Mouse (Mus musculus) lung, adult 18-20 months (tissue): ENCODE measurements at regions not wholly inside any gene's neighbourhood (a gene's known extent, or its start where the extent isn't known, plus 50 kb on each side); places are given as distances from the start of the nearest gene placed in this dataset.

Experiments
- DNase-seq, 2 experiments: peaks; one replicate each; pipeline ENCODE4 v3.0.0; 2022; ENCODE audit warnings: mixed read lengths in 2 of 2

- no peak for DNase-seq
Observed at GRCm38 (mm10) chr3:157842872-157843271, 82.0 kb downstream of the Cth start.

DNA sequence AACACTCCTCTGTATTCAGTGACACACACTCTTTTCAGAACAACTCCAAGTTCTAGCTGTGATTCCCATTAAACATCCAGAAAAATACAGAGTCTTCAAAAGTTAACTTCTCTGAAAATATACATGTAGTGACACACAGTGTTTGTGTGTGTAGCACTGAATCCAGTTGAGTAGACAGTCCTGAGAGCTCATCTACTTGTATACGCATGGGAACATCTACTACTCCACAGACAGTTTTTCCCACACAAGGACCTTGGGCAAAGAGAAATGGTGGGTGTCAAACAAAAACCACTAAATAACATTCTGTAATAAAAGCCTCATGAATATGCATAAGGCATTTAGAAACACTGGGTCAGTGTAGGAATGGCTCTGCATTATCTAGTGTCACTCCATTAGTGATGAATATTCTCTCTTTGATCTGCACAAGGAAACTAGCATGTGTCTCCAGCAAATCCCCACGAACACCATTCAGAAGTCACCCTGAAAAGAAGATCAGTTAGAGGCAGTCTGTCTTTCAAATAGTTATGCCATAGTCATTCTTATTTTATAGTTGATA lies 83.6 kb downstream of the Cth start:
- DNase-seq, result no peak

DNA sequence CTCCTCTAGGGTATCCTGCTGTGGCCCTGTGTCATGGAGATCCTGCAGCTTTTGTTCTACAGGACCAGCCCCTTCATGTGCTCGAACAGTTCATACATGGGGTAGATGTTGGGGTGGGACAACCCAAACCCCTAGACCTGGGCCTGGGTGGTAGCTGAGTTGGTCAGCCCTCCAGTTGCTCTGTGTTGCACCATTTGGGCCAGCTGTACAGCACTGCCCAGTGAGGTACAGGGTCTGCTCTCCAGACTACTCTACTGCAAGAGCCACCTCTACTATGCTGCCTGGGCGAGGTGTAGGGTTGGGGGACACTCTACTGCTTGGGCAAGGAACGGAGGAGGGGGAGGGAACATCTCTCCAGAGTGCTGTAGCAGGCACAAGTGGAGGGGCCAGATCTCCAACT lies 120.6 kb downstream of the Cth start:
- no peak for DNase-seq

DNA sequence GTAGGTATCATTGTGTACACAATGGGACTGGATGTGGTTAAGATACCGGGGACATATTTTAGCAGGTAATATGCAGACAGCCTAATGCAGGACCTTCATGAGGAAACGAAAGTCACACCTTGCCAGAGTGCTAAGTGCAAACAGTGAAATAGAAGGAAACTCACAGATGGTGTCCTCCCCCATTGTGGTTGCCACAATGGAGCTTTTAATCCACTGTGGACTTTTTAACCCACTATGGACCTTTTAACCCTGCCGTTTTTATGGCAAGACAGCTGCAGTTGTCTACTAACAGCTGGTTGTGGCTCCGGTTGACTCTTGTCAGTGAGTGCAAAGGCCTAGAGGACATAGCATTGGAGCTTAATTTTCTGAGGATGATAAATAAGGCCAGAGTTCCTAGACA lies 121.5 kb downstream of the Cth start:
- DNase-seq, result no peak

DNA sequence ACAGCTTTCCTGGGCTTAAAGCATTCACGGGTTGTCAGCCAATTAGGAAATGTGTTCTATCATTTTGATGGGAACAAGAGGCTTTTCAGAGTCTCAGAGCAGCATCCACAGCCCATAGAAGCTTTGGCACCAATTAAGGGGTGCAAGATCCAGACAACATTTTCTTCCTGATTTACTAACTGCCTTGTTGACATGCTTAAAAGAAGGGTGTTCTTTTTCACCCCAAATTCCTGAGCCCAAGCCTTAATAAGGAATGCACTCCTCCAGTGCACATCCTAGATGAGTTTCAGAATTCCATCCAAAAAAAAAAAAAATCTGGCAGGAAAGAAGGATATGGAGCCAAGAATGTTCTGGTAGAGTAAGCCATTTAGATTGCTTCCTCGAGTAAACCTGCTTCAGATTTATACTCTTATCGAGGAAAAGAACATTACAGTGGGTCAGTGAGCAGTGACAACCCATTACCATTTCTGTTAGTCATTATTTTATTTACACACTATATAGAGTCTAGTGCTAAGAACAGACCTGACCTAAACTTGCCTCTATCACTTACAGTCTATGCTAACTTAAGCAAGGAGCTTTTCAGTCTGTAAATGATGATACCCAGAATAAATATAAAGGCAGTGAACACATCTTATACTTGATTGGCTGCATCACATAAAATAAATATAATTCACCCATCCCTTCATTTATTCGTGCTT lies 137.2 kb downstream of the Cth start:
- DNase-seq, result no peak

DNA sequence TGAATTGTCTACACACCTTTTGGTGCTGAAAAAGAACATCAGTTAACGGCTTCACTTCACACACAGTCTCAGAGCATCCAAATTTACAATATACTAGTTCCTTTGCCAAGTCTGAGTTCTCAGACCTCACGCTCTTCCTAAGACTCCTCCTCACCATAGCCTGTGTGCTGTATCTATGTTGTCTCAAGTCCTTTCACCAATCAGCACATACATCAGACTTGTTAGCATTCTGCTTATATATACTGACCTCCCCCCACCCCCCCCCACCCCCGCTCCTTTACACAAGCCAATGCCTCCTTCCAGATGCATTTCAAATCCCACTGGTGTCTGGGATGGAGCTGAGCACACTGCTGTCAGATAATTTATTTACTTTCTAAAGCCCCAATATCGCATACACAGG lies 143.8 kb downstream of the Cth start:
- no peak for DNase-seq

DNA sequence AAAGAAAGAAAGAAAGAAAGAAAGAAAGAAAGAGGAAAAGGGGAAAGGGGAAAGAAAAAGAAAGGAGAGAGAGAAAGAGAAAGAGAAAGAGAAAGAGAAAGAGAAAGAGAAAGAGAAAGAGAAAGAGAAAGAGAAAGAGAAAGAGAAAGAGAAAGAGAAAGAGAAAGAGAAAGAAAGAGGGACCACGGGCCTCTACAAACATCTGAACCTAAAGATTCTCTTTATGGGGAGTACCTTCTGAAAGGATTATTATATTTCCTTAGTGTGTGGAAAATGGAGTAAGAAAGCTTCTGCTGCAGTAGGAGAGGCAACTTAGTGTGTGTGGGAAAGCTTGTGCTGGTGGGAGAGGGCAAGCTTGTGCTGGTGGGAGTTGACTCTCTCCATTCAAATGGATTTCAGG lies 147.1 kb downstream of the Cth start:
- no peak for DNase-seq

DNA sequence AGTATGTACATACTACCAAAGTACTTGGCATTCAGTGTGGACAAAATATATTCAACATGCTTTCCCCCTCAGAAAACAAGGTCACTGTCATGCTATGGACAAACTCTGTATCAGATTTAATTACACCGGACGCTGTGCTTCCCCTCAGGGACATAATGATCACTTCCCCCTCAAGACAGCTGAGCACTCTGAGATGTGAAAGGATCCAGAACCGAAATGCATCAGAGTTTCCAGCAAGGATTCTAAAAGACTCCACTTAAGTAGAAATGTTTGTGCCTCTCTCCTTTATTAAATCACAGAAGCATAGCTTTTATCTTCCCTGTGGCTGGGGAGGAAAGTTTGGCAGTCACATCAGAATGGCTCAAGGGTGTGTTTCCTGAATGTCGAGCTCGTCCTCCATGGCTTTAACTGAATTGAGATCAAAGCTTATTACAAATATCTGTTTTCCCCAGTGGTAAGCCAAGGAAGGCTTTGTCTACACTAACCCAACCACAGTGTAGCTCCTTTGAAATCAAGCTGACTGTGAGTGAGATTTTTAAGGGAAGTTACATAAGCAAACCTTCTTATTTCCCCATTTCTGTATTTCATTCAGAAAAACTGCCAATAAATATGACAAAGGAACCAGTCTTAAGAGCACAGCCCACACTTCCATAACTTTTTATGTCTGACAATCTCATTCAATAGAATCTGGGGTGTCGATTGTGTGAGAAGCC lies 161.2 kb downstream of the Cth start:
- no peak for DNase-seq

DNA sequence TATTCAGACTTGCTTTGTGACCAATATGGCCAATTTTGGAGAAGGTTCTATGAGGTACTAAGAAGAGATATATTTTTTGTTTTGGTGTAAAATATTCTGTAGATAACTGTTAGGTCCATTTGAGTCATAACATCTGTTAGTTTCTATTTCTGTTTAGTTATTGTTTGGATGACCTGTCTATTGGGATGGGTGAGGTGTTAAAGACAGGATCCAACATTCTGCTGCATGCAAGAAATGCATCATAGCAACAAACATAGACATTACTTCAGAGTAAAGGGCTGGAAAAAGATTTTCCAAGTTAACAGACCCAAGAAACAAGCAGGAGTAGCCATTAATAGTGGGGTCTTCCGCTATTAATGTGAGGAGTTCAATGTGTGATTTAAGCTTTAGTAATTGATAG lies 165.0 kb downstream of the Cth start:
- no peak for DNase-seq

- DNase-seq, result no peak
Observed at GRCm38 (mm10) chr3:157754826-157755225, 170.1 kb downstream of the Cth start.

GRCm38 (mm10) chr3:157750266-157750665 lies 174.6 kb downstream of the Cth start:
- DNase-seq, result no peak

DNA sequence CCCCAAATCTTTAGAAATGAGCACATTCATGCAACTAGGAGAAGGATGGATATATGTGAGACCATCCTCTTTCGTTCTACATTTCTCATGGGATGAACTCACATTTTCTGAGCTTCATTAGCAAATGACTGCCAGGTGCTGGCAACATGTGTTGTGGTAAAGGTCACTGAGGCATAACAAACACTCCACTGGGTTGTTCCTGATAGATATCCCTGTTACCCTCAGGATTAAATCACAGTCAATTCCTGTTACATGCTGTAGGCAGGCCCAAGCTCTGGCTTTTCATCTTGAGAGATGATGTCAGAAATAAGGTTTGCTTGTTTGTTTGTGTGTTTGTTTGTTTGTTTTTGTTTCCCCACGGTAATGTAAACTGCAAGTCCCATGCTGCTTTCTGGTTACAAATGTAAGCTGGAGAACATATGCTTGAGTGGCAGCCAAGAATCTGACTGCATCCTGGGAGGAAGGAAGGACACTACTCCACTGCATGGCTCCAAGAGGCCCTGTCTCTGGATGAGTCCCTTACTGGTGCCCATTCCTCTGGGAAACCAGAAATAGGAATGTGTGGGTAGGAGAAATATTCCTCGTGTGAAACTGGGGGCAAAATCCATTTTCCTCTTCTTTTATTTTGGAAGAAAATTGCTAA lies 176.4 kb downstream of the Cth start:
- DNase-seq, result no peak

DNA sequence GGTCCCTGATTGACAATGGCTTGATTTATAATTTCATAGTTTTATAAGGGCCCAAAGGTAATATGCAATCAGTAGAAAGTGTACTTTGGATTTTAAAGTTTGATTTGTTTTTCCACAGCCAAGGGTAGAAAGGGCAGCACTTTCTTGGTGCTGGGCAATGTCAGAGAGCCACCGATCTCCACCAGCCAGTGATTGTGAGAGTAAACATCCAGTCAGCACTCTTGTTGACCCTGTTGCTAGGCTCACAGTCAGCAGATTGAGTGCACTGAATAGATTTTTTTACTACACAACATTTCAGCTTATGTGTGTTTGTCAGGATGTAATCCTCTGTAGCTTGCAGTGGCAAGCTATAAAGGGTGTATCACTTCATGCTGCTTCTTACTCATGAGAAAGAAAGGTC lies 176.3 kb downstream of the Ptger3 start:
- DNase-seq, result no peak

DNA sequence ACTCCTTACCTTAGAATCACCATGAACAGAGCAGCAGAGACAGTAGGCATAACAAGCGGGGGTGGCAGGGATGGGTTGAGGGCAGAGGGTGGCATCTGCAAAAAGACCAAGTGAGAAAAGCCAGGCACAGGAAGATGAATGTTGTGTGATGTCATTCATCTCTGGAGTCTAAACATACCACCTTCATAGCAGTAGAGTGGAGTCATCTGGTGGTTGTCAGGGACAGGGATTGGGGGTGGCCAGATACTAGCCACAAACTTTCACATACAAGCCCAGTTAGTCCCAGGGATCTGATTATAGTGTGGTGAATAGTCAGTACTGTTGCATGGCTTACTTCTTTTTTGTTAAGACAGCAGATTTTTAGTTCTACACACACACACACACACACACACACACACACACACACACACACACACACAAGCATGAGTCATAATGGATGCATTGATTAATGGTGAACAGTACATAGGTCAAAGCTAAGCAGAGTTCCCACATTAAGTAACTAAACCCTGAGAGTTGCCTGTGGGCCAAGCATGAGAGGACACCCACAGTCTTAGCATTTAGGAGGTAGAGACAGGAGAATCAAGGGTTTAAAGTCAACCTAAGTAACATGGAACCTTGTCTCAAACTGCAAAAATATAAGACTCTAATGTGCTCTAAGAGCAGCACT lies 173.1 kb downstream of the Ptger3 start:
- no peak for DNase-seq

- DNase-seq, result no peak
Observed at GRCm38 (mm10) chr3:157732136-157732940, 165.6 kb downstream of the Ptger3 start.

- DNase-seq, result no peak
Observed at GRCm38 (mm10) chr3:157729711-157730367, 163.1 kb downstream of the Ptger3 start.

- DNase-seq, result no peak
Observed at GRCm38 (mm10) chr3:157724542-157724941, 157.8 kb downstream of the Ptger3 start.

GRCm38 (mm10) chr3:157723184-157723583 lies 156.5 kb downstream of the Ptger3 start:
- no peak for DNase-seq

GRCm38 (mm10) chr3:157717313-157717921 lies 150.7 kb downstream of the Ptger3 start:
- peak; percentile 39 to 47 for DNase-seq

DNA sequence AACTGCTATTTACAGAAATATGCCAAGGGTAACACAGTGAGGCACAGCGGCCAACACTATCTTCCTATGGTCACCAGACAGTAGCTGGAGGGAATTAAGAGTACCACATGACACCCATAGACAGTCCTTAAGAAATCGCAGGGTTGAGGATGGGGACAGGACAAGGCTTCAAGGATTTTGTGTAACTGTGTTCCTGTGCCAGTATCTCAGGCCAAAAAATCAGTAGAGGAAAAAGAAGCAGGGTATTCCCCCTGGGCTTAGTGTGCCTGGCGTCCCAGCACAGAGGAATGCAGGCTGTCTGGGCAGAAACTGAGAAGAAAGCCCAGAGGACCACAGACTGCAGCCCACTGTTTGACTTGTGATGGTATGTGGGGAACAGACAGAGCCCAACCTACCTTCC lies 147.3 kb downstream of the Ptger3 start:
- DNase-seq, result no peak

DNA sequence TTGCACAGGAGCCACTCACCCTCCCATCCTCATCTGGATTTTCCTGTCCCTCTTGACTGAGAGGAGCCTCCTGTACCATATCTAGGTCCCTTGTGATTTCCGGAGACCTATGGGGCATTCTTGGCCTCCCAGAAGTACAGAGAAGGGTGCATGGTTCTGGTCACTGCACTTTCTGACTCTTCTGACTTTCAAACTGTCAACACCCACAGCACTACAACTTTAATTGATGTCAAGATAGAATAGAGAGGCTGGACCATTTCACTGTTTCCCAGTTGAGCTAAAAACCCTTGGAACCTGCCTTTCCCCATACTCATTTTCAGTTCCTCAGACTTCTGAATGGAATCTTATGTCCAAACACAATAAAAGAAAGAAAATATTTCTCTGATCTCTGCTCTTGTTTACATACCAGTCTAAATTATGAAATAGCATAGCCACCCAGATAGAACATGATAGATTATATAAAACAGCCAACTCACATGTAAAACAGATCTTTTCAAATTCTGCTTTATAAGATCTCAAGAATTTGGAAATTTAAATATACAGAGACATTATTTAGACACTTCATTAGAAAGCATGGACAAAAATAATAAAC lies 144.2 kb downstream of the Ptger3 start:
- DNase-seq, result no peak
